Mouse (Mus musculus) kidney, embryonic 14.5 days (tissue): ENCODE measurements around the gene Shank1. TPM values are rescaled to one million over a fixed set of nuclear protein-coding genes. Genes with fewer than 3 reads are reported as not detected.

Experiments used
- ATAC-seq: fragments of 200-750 bp; cut with Nextera tagmentation; 2 replicates; pipeline ENCODE4 v1.8.0; 2017; ENCODE audit warnings: moderate number of reproducible peaks, mild to moderate bottlenecking, moderate TSS enrichment, moderate library complexity; ENCODE audit not compliant: low FRiP score, low TSS enrichment
- H3K27ac ChIP-seq: fragments of 300-500 bp; sonication (generic); 2 replicates; pipeline ENCODE4 v1.5.1; 2014; ENCODE audit warnings: low read depth, mild to moderate bottlenecking, low read length, moderate library complexity, mixed read lengths
- H3K27me3 ChIP-seq: fragments of 300-500 bp; sonication (generic); 2 replicates; pipeline ENCODE4 v1.6.1; 2014; ENCODE audit warnings: mild to moderate bottlenecking, low read length; ENCODE audit not compliant: control insufficient read depth, insufficient read depth
- H3K36me3 ChIP-seq: fragments of 300-500 bp; sonication (generic); 2 replicates; pipeline ENCODE4 v1.6.1; 2014; ENCODE audit warnings: low read length, mixed read lengths; ENCODE audit not compliant: control insufficient read depth, insufficient read depth
- H3K4me1 ChIP-seq: fragments of 300-500 bp; sonication (generic); 2 replicates; pipeline ENCODE4 v1.6.1; 2014; ENCODE audit warnings: low read length, mixed read lengths; ENCODE audit not compliant: control insufficient read depth, insufficient read depth
- H3K4me2 ChIP-seq: fragments of 300-500 bp; sonication (generic); replicated peaks from 2 replicates; pipeline ENCODE4 v1.6.1; 2014; ENCODE audit warnings: low read depth, mild to moderate bottlenecking, low read length
- H3K4me3 ChIP-seq: fragments of 300-500 bp; sonication (generic); 2 replicates; pipeline ENCODE4 v1.5.1; 2014; ENCODE audit warnings: mild to moderate bottlenecking, low read length
- H3K9ac ChIP-seq: fragments of 300-500 bp; sonication (generic); 2 replicates; pipeline ENCODE4 v1.6.1; 2014; ENCODE audit warnings: low read depth, mild to moderate bottlenecking, low read length, moderate library complexity
- H3K9me3 ChIP-seq: fragments of 300-500 bp; sonication (generic); 2 replicates; pipeline ENCODE4 v1.6.1; 2016; ENCODE audit warnings: low read length; ENCODE audit not compliant: control insufficient read depth
- WGBS: fragments of 180-500 bp; shearing (Covaris S2); extraction: QIAGEN DNeasy Blood & Tissue Kit; methylation state at CpG from one replicate; pipeline ENCODE4 v1.1.7; 2014; 5-methylcytosine and 5-hydroxymethylcytosine counted together
- polyA plus RNA-seq: library from polyadenylated mRNA; unstranded; fragments of >200 nt; fragmentation: Nextera tagmentation; extraction: Ambion mirVana; gene quantifications from 2 replicates; pipeline ENCODE4 v1.2.1, GENCODE M21; 2014

Shank1 gene
- polyA plus RNA-seq, 1 experiment from 2014 or later = 1.9 TPM

GRCm38 (mm10) chr7:44273446-44273845, 36.6 kb upstream of the Shank1 start:
- no peaks in the 10 kb centered on the region for H3K4me1 ChIP-seq
- no peak overlapping the region for H3K4me2 ChIP-seq
- H3K9ac ChIP-seq = no peak overlapping the region
- H3K9me3 ChIP-seq = peaks cover 2% of the 10 kb centered on the region; the same call in 1 of the 2 replicates
- no peak overlapping the region for H3K4me3 ChIP-seq
- no peak overlapping the region for H3K27ac ChIP-seq
- H3K36me3 ChIP-seq = no peaks in the 10 kb centered on the region
- WGBS = 78% methylated on average over 7 of the region's 7 CpGs
- no peak for ATAC-seq
- peaks cover 13% of the 10 kb centered on the region for H3K27me3 ChIP-seq

GRCm38 (mm10) chr7:44274096-44274495, 36.0 kb upstream of the Shank1 start:
- no peak overlapping the region for H3K4me2 ChIP-seq
- H3K36me3 ChIP-seq = no peaks in the 10 kb centered on the region
- H3K27me3 ChIP-seq = peaks cover 13% of the 10 kb centered on the region
- 26% methylated on average over 11 of the region's 11 CpGs for WGBS
- peaks cover 2% of the 10 kb centered on the region; the same call in 1 of the 2 replicates for H3K9me3 ChIP-seq
- no peak overlapping the region for H3K27ac ChIP-seq
- no peak overlapping the region for H3K9ac ChIP-seq
- H3K4me1 ChIP-seq = no peaks in the 10 kb centered on the region
- ATAC-seq = no peak
- H3K4me3 ChIP-seq = no peak overlapping the region

GRCm38 (mm10) chr7:44275546-44275945, 34.5 kb upstream of the Shank1 start:
- Histone ChIP-seq H3K9ac (no peak overlapping the region), H3K9me3 (peaks cover 2% of the 10 kb centered on the region; the same call in 1 of the 2 replicates), H3K4me1 (no peaks in the 10 kb centered on the region), H3K27me3 (peaks cover 13% of the 10 kb centered on the region), H3K27ac (no peak overlapping the region), H3K4me3 (no peak overlapping the region), H3K4me2 (no peak overlapping the region), H3K36me3 (no peaks in the 10 kb centered on the region)
- WGBS = 82% methylated on average over 3 of the region's 3 CpGs
- no peak for ATAC-seq

GRCm38 (mm10) chr7:44276461-44277249, 33.4 kb upstream of the Shank1 start:
- H3K27ac ChIP-seq = no peak overlapping the region
- H3K4me2 ChIP-seq = no peak overlapping the region
- no peak for ATAC-seq
- WGBS = 74% methylated on average over 10 of the region's 10 CpGs
- no peaks in the 10 kb centered on the region for H3K4me1 ChIP-seq
- peaks cover 2% of the 10 kb centered on the region; the same call in 1 of the 2 replicates for H3K9me3 ChIP-seq
- H3K9ac ChIP-seq = no peak overlapping the region
- no peaks in the 10 kb centered on the region for H3K36me3 ChIP-seq
- no peak overlapping the region for H3K4me3 ChIP-seq
- peaks cover 13% of the 10 kb centered on the region for H3K27me3 ChIP-seq

- no peak overlapping the region for H3K4me2 ChIP-seq
- no peak overlapping the region for H3K9ac ChIP-seq
- peaks cover 2% of the 10 kb centered on the region; the same call in 1 of the 2 replicates for H3K9me3 ChIP-seq
- H3K27ac ChIP-seq = no peak overlapping the region
- 46% methylated on average over 2 of the region's 2 CpGs for WGBS
- no peaks in the 10 kb centered on the region for H3K4me1 ChIP-seq
- ATAC-seq = no peak
- no peaks in the 10 kb centered on the region for H3K36me3 ChIP-seq
- no peak overlapping the region for H3K4me3 ChIP-seq
- peaks cover 13% of the 10 kb centered on the region for H3K27me3 ChIP-seq
These were observed 32.8 kb upstream of the Shank1 start for GRCm38 (mm10) chr7:44277250-44277622.

- ATAC-seq = no peak
- Histone ChIP-seq H3K36me3 (no peaks in the 10 kb centered on the region), H3K4me1 (no peaks in the 10 kb centered on the region), H3K9ac (no peak overlapping the region), H3K4me3 (no peak overlapping the region), H3K27ac (no peak overlapping the region), H3K27me3 (no peaks in the 10 kb centered on the region), H3K4me2 (no peak overlapping the region), H3K9me3 (peaks cover 2% of the 10 kb centered on the region; the same call in 1 of the 2 replicates)
- WGBS = 59% methylated on average over 1 of the region's 1 CpGs
These were observed 29.1 kb upstream of the Shank1 start for GRCm38 (mm10) chr7:44280959-44281358.

GRCm38 (mm10) chr7:44281586-44281985, 28.5 kb upstream of the Shank1 start:
- 79% methylated on average over 7 of the region's 7 CpGs for WGBS

GRCm38 (mm10) chr7:44287760-44288159, 22.3 kb upstream of the Shank1 start:
- H3K27ac ChIP-seq = no peak overlapping the region
- H3K4me1 ChIP-seq = no peaks in the 10 kb centered on the region
- no peak overlapping the region for H3K4me3 ChIP-seq
- no peaks in the 10 kb centered on the region for H3K36me3 ChIP-seq
- H3K27me3 ChIP-seq = no peaks in the 10 kb centered on the region
- ATAC-seq = no peak
- no peak overlapping the region for H3K4me2 ChIP-seq
- no peak overlapping the region for H3K9ac ChIP-seq
- no peaks in the 10 kb centered on the region for H3K9me3 ChIP-seq
- 76% methylated on average over 7 of the region's 7 CpGs for WGBS

More at GRCm38 (mm10) chr7:44281586-44281985, 28.5 kb upstream of the Shank1 start:
- Histone ChIP-seq H3K27me3 (no peaks in the 10 kb centered on the region), H3K9ac (no peak overlapping the region), H3K27ac (no peak overlapping the region), H3K4me1 (no peaks in the 10 kb centered on the region), H3K4me3 (no peak overlapping the region), H3K4me2 (no peak overlapping the region), H3K36me3 (no peaks in the 10 kb centered on the region), H3K9me3 (peaks cover 2% of the 10 kb centered on the region; the same call in 1 of the 2 replicates)
- ATAC-seq = no peak

GRCm38 (mm10) chr7:44290986-44291385, 19.1 kb upstream of the Shank1 start:
- Histone ChIP-seq H3K4me3 (no peak overlapping the region), H3K27me3 (no peaks in the 10 kb centered on the region), H3K36me3 (no peaks in the 10 kb centered on the region), H3K4me1 (no peaks in the 10 kb centered on the region), H3K27ac (no peak overlapping the region), H3K4me2 (no peak overlapping the region), H3K9ac (no peak overlapping the region), H3K9me3 (no peaks in the 10 kb centered on the region)
- 80% methylated on average over 4 of the region's 4 CpGs for WGBS
- ATAC-seq = no peak
